Mouse (Mus musculus) liver, embryonic 14.5 days (tissue): Measurements from ENCODE around the gene Pdpr.

Source experiments
- CTCF ChIP-seq: IDR thresholded peaks from 2 replicates; pipeline ENCODE4 v1.5.1; 2016; ENCODE audit warnings: antibody characterized with exemption, low read depth, control low read depth
- EP300 ChIP-seq: IDR thresholded peaks from 2 replicates; pipeline ENCODE4 v1.6.1; 2016; ENCODE audit warnings: antibody characterized with exemption, low read depth

GRCm38 (mm10) chr8:111079461-111079860, 15.0 kb upstream of the Pdpr start:
- TF ChIP-seq EP300 (no peak), CTCF (no peak)
